In genomic region chr12:76548082-76548423, GRCm38 (mm10) we compare ENCODE assay signal across 11 mouse cellular contexts. TPM values are rescaled to one million over a fixed set of nuclear protein-coding genes. Genes with fewer than 3 reads are reported as not detected.
DNase-seq lines count a peak whose midpoint lies in the region; ATAC-seq lines count a peak whose summit lies in the region.
"Had no signal": no experiment of that assay in that cellular context is flagged by ENCODE, and none has a peak within 500 bp of the region (broad histone marks: within the 10 kb centered on the region; RNA-seq: fewer than 3 reads in every experiment).

No protein-coding gene starts in this region.

- H3K4me3 ChIP-seq in heart, embryonic 14.5 days (ENCODE audit: control insufficient read depth in 1 of 2, insufficient read depth in 1 of 2, low read depth in 1 of 2, low read length in 2 of 2) = no peak overlapping the region
- H3K4me3 ChIP-seq in liver, embryonic 15.5 days (replicated peaks) = no peak overlapping the region
- H3K4me3 ChIP-seq in neural tube, embryonic 15.5 days (replicated peaks) = no peak overlapping the region

- peaks cover 60 to 77% of the 10 kb centered on the region in 2 experiments for H3K4me1 ChIP-seq in heart, embryonic 14.5 days (ENCODE audit: control insufficient read depth in 2 of 2, insufficient read depth in 2 of 2, low read length in 2 of 2)
- peaks cover 59% of the 10 kb centered on the region for H3K4me1 ChIP-seq in liver, embryonic 15.5 days (replicated peaks)
- peaks cover 26% of the 10 kb centered on the region for H3K4me1 ChIP-seq in neural tube, embryonic 15.5 days

- 40% methylated on average over 7 of the region's 7 CpGs for WGBS in heart, embryonic 14.5 days
- WGBS in liver, embryonic 15.5 days (ENCODE audit: insufficient replicate concordance) = 15% methylated on average over 7 of the region's 7 CpGs
- WGBS in neural tube, embryonic 15.5 days = 23% methylated on average over 7 of the region's 7 CpGs

- DNase-seq in heart, adult 8-10 months (ENCODE audit: low spot score) = no peak
- DNase-seq in liver = no peak
- DNase-seq in spleen, adult 12 weeks (ENCODE audit: low spot score) = no peak
- no peak for DNase-seq in layer of hippocampus, postnatal 14 days (ENCODE audit: low spot score in 2 of 2)
- DNase-seq: cerebellum, adult 2 months; lung, adult 2 months had no signal

- H3K27me3 ChIP-seq in heart, embryonic 14.5 days (ENCODE audit: control insufficient read depth, insufficient read depth, low read length) = no peaks in the 10 kb centered on the region
- H3K27me3 ChIP-seq in liver, embryonic 15.5 days = peaks cover 22% of the 10 kb centered on the region
- peaks cover 38% of the 10 kb centered on the region for H3K27me3 ChIP-seq in neural tube, embryonic 15.5 days (replicated peaks)

- no peak overlapping the region for H3K27ac ChIP-seq in heart, embryonic 14.5 days (replicated peaks in 1 of 2; ENCODE audit: control insufficient read depth in 1 of 2, insufficient read depth in 1 of 2, low read depth in 2 of 2, low read length in 2 of 2)
- H3K27ac ChIP-seq in liver, embryonic 15.5 days (replicated peaks) = peak overlapping the region; percentile 69
- no peak overlapping the region for H3K27ac ChIP-seq in neural tube, embryonic 15.5 days (replicated peaks)

- 0 out of 2 replicates have a peak, but pooled peaks cover 5% of the 10 kb centered on the region for H3K36me3 ChIP-seq in heart, embryonic 14.5 days (ENCODE audit: control insufficient read depth, insufficient read depth, low read length)
- H3K36me3 ChIP-seq in liver, embryonic 15.5 days (replicated peaks) = no peaks in the 10 kb centered on the region
- no peaks in the 10 kb centered on the region for H3K36me3 ChIP-seq in neural tube, embryonic 15.5 days

- peak overlapping the region; percentile 66; the same call in 1 of the 2 replicates for H3K9ac ChIP-seq in heart, embryonic 14.5 days (ENCODE audit: low read length)
- H3K9ac ChIP-seq in liver, embryonic 15.5 days = no peak overlapping the region
- no peak overlapping the region for H3K9ac ChIP-seq in neural tube, embryonic 15.5 days (replicated peaks)

- peak overlapping the region; percentile 73 for H3K4me2 ChIP-seq in heart, embryonic 14.5 days (ENCODE audit: low read length)
- H3K4me2 ChIP-seq in liver, embryonic 15.5 days = peak overlapping the region; percentile 27; the same call in 1 of the 2 replicates
- 0 out of 2 replicates have a peak overlapping the region, but pooled peaks have one; percentile 11 for H3K4me2 ChIP-seq in neural tube, embryonic 15.5 days

- ATAC-seq in heart, embryonic 14.5 days (ENCODE audit: insufficient number of reproducible peaks, insufficient read depth, low FRiP score, low read depth) = no peak
- ATAC-seq in liver, embryonic 15.5 days (ENCODE audit: insufficient read depth) = no peak
- peak; percentile 33 for ATAC-seq in granulocyte monocyte progenitor cell, adult 5-6 weeks (replicated peaks; ENCODE audit: poor library complexity, severe bottlenecking)
- ATAC-seq in neural tube, embryonic 15.5 days (ENCODE audit: low FRiP score) = no peak
- ATAC-seq: activated CD4-positive, CD25-positive, alpha-beta regulatory T cell, adult 4 months had no signal

- no peaks in the 10 kb centered on the region for H3K9me3 ChIP-seq in heart, embryonic 14.5 days (ENCODE audit: control insufficient read depth, low read length)
- no peaks in the 10 kb centered on the region for H3K9me3 ChIP-seq in liver, embryonic 15.5 days (replicated peaks)
- H3K9me3 ChIP-seq in neural tube, embryonic 15.5 days (replicated peaks) = no peaks in the 10 kb centered on the region

RNA-seq across cellular contexts. Expression of gene Plekhg3, which starts 17.4 kb away (rescaled TPM):
- polyA plus RNA-seq in heart, embryonic 14.5 days (2014; fragmentation: Nextera tagmentation; extraction: Ambion mirVana) = 5.9 and 7.5 TPM in 2 replicates
- 10 to 100 TPM; 11.4 to 14.3 (median 13.2) TPM for total RNA-seq in heart, adult 8-10 months (2022)
- polyA plus RNA-seq in liver, embryonic 15.5 days (2015; fragmentation: Nextera tagmentation; extraction: Ambion mirVana) = 3.3 and 4.1 TPM in 2 replicates
- total RNA-seq in granulocyte monocyte progenitor cell, adult 5-6 weeks (2014; fragmentation: Nextera tagmentation) = 19.6 and 20.5 TPM in 2 replicates
- total RNA-seq in granulocyte monocyte progenitor cell, adult 5-6 weeks (2017) = 13.3 and 15.6 TPM in 2 replicates
- polyA plus RNA-seq in neural tube, embryonic 15.5 days (2015; fragmentation: Nextera tagmentation; extraction: Ambion mirVana) = 1.1 and 3.6 TPM in 2 replicates
- 10 to 100 TPM; 16.1 to 18.6 TPM for total RNA-seq in layer of hippocampus, postnatal 14 days (2021)

Comparison
In these comparisons a context has a peak if more than half of its experiments do, and no peak if none do; other contexts are left out.
1. H3K4me2 ChIP-seq: peak in every context shown above with its lines; median percentile 73 in heart, embryonic 14.5 days; 27 in liver, embryonic 15.5 days; 11 in neural tube, embryonic 15.5 days.